Mouse (Mus musculus): ENCODE data around the gene Myo1h. TPM values are rescaled to one million over a fixed set of nuclear protein-coding genes. Genes with fewer than 3 reads are reported as not detected.

Gene Myo1h
- polyA plus RNA-seq, 1 experiment: 2.2 TPM

DNA sequence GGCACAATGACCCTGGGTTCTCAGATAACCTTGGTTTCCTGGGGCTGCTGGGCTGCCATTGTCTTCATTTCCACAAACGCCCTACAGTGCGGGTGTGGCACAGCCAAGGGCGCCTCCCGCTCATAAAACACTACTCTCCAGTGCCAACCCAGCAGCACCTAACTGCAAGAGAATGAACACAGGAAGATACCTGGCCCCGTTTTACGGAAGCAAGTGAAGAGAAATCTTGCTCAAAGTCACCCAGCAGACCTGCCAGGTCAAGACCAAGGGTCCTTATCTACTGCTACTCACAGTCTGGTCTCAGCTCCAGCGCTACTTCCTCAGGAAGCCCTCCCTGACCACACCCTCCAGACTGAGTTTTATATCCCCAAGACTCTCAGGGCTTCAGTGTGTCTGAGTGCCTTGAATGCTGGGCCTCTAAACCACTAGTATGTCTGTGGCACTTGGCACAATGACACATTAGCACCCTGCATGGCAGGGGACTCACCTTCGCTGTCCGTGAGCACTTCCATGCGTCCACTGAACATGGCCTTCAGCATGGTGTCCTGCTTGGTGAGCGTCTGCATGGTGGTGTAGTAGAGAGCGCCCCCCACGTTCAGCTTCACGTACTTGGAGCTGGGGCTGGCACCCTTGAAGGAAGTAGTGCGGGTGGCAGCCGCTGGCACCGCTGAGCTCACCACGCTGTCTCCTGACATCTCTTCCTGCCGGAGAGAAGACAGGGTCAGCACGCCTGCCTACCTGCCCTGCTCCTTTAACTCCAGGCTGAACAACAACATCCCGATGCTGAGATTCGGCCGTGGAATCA, 85.6 kb downstream of the Myo1h start:
- Histone ChIP-seq H3ac (ENCODE audit: control insufficient read depth, insufficient read length, low read depth) (no peak overlapping the region), H3K36me3 (ENCODE audit: control insufficient read depth, insufficient read depth) (peaks cover 47% of the 10 kb centered on the region), H3K27me3 (ENCODE audit: control insufficient read depth, insufficient read depth, insufficient read length) (no peaks in the 10 kb centered on the region), H3K4me3 (ENCODE audit: insufficient read depth, poor library complexity, severe bottlenecking) (no peak overlapping the region), H3K79me3 (ENCODE audit: low read depth) (peaks cover 74% of the 10 kb centered on the region), H3K79me2 (ENCODE audit: control insufficient read depth, insufficient read depth) (peaks cover 96% of the 10 kb centered on the region)
- no peak for TF ChIP-seq USF1 (IDR thresholded peaks at IDR 0.05; ENCODE audit: low read depth)
- no peak for TF ChIP-seq MYOD1 (IDR thresholded peaks at IDR 0.05; ENCODE audit: control insufficient read depth, insufficient read length, low read depth)
- TF ChIP-seq MAX (IDR thresholded peaks at IDR 0.05): no peak
- TF ChIP-seq CTCF (IDR thresholded peaks at IDR 0.05; ENCODE audit: control insufficient read depth, insufficient read depth, insufficient read length): no peak
- TF ChIP-seq FOSL1 (IDR thresholded peaks at IDR 0.05; ENCODE audit: insufficient read depth, low read length, poor library complexity, severe bottlenecking): no peak
- no peak for TF ChIP-seq MYOG (IDR thresholded peaks at IDR 0.05; ENCODE audit: control insufficient read depth, extremely low read depth, insufficient read length)
- TF ChIP-seq CEBPB (IDR thresholded peaks at IDR 0.05; ENCODE audit: low read depth): no peak

DNA sequence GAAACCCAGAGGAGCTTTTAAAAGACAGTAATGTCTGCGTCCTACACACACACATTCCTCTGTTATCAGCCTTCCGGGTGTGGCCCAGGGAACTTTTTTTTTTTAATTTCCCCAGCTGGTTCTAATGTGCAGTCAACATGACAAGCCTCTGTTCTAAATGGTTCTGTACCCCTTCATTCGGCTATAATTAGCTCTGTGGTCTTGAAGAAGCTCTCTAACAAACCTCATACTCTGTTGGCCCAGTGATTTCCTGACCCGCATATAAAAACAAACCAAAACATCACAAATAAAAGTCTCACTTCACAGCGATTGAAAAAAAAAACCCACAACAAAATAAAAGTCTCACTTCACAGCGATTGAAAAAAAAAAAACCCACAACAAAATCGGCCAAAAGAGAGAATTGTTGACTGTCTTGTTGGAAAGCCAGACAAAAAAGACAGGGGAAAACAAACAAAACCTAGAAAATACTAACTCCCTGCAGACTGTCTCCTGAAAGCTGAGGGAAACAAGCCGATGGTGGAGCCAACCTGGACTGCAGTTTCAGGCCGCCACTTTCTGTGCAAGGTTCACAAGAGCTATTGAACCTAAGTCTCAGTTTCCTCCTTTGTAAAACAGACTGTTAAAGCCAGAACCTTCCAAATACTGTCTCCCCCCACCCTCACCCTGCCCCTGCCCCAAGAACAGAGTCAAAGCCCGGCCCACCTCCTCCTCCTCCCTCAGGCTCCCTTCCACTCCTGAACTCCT, 89.4 kb downstream of the Myo1h start:
- H3ac ChIP-seq (ENCODE audit: control insufficient read depth, insufficient read length, low read depth): peak overlapping the region; percentile 5
- TF ChIP-seq MAX (IDR thresholded peaks at IDR 0.05) (no peak), CTCF (IDR thresholded peaks at IDR 0.05; ENCODE audit: control insufficient read depth, insufficient read depth, insufficient read length) (no peak), FOSL1 (IDR thresholded peaks at IDR 0.05; ENCODE audit: insufficient read depth, low read length, poor library complexity, severe bottlenecking) (no peak), USF1 (IDR thresholded peaks at IDR 0.05; ENCODE audit: low read depth) (no peak), CEBPB (IDR thresholded peaks at IDR 0.05; ENCODE audit: low read depth) (no peak), MYOG (IDR thresholded peaks at IDR 0.05; ENCODE audit: control insufficient read depth, extremely low read depth, insufficient read length) (no peak), MYOD1 (IDR thresholded peaks at IDR 0.05; ENCODE audit: control insufficient read depth, insufficient read length, low read depth) (peak; percentile 27)
- peaks cover 88% of the 10 kb centered on the region for H3K79me3 ChIP-seq (ENCODE audit: low read depth)
- peaks cover 32% of the 10 kb centered on the region for H3K36me3 ChIP-seq (ENCODE audit: control insufficient read depth, insufficient read depth)
- H3K4me3 ChIP-seq (ENCODE audit: insufficient read depth, poor library complexity, severe bottlenecking): peak overlapping the region; percentile 86
- H3K79me2 ChIP-seq (ENCODE audit: control insufficient read depth, insufficient read depth): peaks cover 100% of the 10 kb centered on the region
- H3K27me3 ChIP-seq (ENCODE audit: control insufficient read depth, insufficient read depth, insufficient read length): no peaks in the 10 kb centered on the region

DNA sequence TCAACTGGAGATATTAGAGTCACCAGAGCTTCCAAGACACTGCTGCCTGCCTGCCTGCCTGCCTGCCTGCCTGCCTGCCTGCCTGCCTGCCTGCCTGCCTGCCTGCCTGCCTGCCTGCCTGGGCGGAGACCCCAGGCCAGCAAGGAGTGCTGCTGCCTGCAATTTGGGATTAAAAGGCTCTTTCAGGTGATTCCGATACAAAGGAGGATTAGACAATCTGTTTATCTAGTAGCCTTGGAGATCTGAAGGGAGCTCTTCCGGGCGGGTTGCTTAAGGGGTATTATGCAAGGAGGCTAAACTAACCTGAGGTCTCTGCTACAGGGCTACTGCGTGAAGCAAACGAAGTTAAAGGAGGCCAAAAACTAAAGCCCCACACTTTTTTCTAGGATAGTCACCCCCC, 90.0 kb downstream of the Myo1h start:
- Histone ChIP-seq H3K27me3 (ENCODE audit: control insufficient read depth, insufficient read depth, insufficient read length) (no peaks in the 10 kb centered on the region), H3K79me2 (ENCODE audit: control insufficient read depth, insufficient read depth) (peaks cover 100% of the 10 kb centered on the region), H3K36me3 (ENCODE audit: control insufficient read depth, insufficient read depth) (peaks cover 27% of the 10 kb centered on the region), H3K79me3 (ENCODE audit: low read depth) (peaks cover 88% of the 10 kb centered on the region), H3K4me3 (ENCODE audit: insufficient read depth, poor library complexity, severe bottlenecking) (peak overlapping the region; percentile 86), H3ac (ENCODE audit: control insufficient read depth, insufficient read length, low read depth) (peak overlapping the region; percentile 5)
- TF ChIP-seq CTCF (IDR thresholded peaks at IDR 0.05; ENCODE audit: control insufficient read depth, insufficient read depth, insufficient read length) (no peak), FOSL1 (IDR thresholded peaks at IDR 0.05; ENCODE audit: insufficient read depth, low read length, poor library complexity, severe bottlenecking) (no peak), CEBPB (IDR thresholded peaks at IDR 0.05; ENCODE audit: low read depth) (peak; percentile 7), MYOG (IDR thresholded peaks at IDR 0.05; ENCODE audit: control insufficient read depth, extremely low read depth, insufficient read length) (no peak)

DNA sequence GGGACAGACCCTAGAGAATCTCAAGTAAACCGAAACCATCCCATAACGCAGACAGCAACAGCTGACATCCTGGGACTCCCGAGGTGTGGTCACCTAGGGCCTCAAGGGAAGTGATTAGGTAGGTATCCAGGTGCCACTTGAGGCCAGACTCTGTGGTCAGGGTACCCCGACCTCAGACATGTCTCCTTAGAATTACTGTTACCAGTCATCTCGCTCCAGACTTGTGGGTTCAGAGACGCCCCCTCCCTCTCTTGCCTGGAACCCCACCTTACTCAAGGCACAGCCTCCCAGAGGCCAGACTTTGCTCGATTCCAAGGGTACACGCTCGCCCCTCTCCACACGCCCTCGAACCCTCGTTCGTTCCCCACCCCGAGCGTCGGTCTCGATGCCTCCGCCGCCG, 90.8 kb downstream of the Myo1h start:
- H3K27me3 ChIP-seq (ENCODE audit: control insufficient read depth, insufficient read depth, insufficient read length): no peaks in the 10 kb centered on the region
- TF ChIP-seq CEBPB (IDR thresholded peaks at IDR 0.05; ENCODE audit: low read depth) (no peak), MYOG (IDR thresholded peaks at IDR 0.05; ENCODE audit: control insufficient read depth, extremely low read depth, insufficient read length) (no peak), FOSL1 (IDR thresholded peaks at IDR 0.05; ENCODE audit: insufficient read depth, low read length, poor library complexity, severe bottlenecking) (no peak), CTCF (IDR thresholded peaks at IDR 0.05; ENCODE audit: control insufficient read depth, insufficient read depth, insufficient read length) (no peak), MYOD1 (IDR thresholded peaks at IDR 0.05; ENCODE audit: control insufficient read depth, insufficient read length, low read depth) (peak; percentile 26)

DNA sequence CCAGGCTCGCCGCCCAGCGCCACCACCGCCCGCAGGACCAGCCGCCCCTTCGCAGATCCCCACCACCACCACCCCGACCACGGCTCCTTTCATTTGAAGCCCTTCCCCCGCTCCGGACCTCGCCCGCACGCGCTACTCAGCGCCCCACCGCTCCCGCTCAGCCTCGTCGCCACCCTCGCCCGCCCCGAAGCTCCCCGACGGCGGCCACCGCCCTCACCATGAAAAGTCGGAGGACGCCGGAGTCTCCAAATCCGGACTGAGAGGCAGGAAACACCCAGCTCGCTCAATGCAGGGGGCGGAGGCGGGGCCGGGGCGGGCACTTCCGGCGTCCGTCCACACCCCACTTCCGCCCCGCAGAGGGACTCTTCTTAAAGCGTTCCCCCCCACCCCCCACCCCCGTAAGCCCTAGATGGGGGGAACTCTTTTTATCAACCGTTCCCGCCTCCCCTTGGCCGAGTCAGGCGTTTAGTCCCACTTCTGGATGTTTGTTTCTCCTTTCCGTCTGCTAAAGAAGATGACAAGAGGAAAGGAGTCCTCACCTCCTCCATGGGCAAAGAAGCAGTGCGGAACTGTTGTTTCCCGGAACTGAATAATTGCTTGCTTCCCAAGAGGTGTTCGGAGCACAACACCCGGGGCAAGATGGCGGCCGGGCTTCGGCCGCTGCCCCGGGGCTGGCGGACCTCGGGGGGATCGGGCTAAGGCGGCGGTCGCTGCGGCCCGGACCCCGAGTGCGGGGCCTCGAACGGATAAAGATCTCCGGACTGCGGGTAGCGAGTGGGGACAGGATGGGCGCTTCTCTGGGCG, 91.4 kb downstream of the Myo1h start, which contains the start of the genes Kctd10 and Ube3b:
Kctd10 (minus strand) TSS at position 300 of the 804 bp plus-strand sequence.
Ube3b (plus strand) TSS at position 399 of the 804 bp plus-strand sequence.
- H3K79me2 ChIP-seq (ENCODE audit: control insufficient read depth, insufficient read depth): peaks cover 92% of the 10 kb centered on the region
- peak within 1 kb of the TSS; percentile 85 for H3ac ChIP-seq (ENCODE audit: control insufficient read depth, insufficient read length, low read depth)
- TF ChIP-seq MYOG (IDR thresholded peaks at IDR 0.05; ENCODE audit: control insufficient read depth, extremely low read depth, insufficient read length): no peak
- peaks cover 78% of the 10 kb centered on the region for H3K79me3 ChIP-seq (ENCODE audit: low read depth)
- peaks cover 29% of the 10 kb centered on the region for H3K36me3 ChIP-seq (ENCODE audit: control insufficient read depth, insufficient read depth)
- peak within 1 kb of the TSS; percentile 86 for H3K4me3 ChIP-seq (ENCODE audit: insufficient read depth, poor library complexity, severe bottlenecking)
- H3K27me3 ChIP-seq (ENCODE audit: control insufficient read depth, insufficient read depth, insufficient read length): no peaks in the 10 kb centered on the region

More for the DNA sequence above, 90.8 kb downstream of the Myo1h start:
- Histone ChIP-seq H3ac (ENCODE audit: control insufficient read depth, insufficient read length, low read depth) (peak overlapping the region; percentile 85), H3K36me3 (ENCODE audit: control insufficient read depth, insufficient read depth) (peaks cover 29% of the 10 kb centered on the region), H3K79me2 (ENCODE audit: control insufficient read depth, insufficient read depth) (peaks cover 98% of the 10 kb centered on the region), H3K79me3 (ENCODE audit: low read depth) (peaks cover 83% of the 10 kb centered on the region), H3K4me3 (ENCODE audit: insufficient read depth, poor library complexity, severe bottlenecking) (peak overlapping the region; percentile 86)

Measured in C2C12 (cell line).